Mouse (Mus musculus) splenic B cell, adult 2 months (primary cell): ENCODE results near the gene Usf2.

Experiments
- DNase-seq: peaks from one replicate; pipeline ENCODE4 v3.0.0-alpha.2; 2011; ENCODE audit warnings: low read depth, low spot score
- H3K27me3 ChIP-seq: 2 replicates; pipeline ENCODE4 v1.6.1; 2012; ENCODE audit warnings: mild to moderate bottlenecking, low read length, moderate library complexity, mixed read lengths; ENCODE audit not compliant: control insufficient read depth, poor library complexity, insufficient read depth, severe bottlenecking
- H3K36me3 ChIP-seq: 2 replicates; pipeline ENCODE4 v1.6.1; 2012; ENCODE audit warnings: mild to moderate bottlenecking, low read length, moderate library complexity, mixed read lengths; ENCODE audit not compliant: control insufficient read depth, poor library complexity, insufficient read depth, severe bottlenecking

The Usf2 gene

GRCm38 (mm10) chr7:30914732-30915131, 41.9 kb downstream of the Usf2 start, which contains the start of gene Mag:
TSS of gene Mag (minus strand) at chr7:30914873.
- DNase-seq: no peak
- no peaks in the 10 kb centered on the region for H3K27me3 ChIP-seq
- H3K36me3 ChIP-seq: no peaks in the 10 kb centered on the region

GRCm38 (mm10) chr7:30909773-30910172, 46.8 kb downstream of the Usf2 start:
- Histone ChIP-seq H3K27me3 (no peaks in the 10 kb centered on the region), H3K36me3 (no peaks in the 10 kb centered on the region)
- DNase-seq: no peak

- Histone ChIP-seq H3K27me3 (no peaks in the 10 kb centered on the region), H3K36me3 (no peaks in the 10 kb centered on the region)
- no peak for DNase-seq
Measured at GRCm38 (mm10) chr7:30908992-30909431, 47.6 kb downstream of the Usf2 start.

GRCm38 (mm10) chr7:30908277-30908991, 48.2 kb downstream of the Usf2 start:
- Histone ChIP-seq H3K27me3 (no peaks in the 10 kb centered on the region), H3K36me3 (no peaks in the 10 kb centered on the region)
- no peak for DNase-seq

DNA sequence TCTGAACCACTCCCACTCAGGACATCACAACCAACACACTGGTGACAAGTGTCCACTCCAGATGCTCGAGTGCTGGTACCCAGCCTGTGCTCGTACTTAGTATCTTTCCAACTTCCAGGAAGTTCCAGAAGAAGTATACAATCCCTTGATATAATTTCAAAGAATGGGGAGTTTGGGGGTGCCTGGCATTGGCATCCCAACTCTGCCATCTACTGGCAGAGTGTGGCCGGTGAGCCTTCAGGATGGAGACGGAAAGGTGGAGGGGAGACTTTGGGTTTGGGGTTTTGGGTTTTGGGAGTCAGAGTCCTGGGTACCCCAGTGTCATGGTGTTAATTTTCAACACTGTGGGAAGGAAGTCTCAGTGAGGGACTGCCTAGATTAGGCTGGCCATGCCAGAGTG, 52.6 kb downstream of the Usf2 start:
- no peaks in the 10 kb centered on the region for H3K27me3 ChIP-seq
- DNase-seq: peak; percentile 73
- no peaks in the 10 kb centered on the region for H3K36me3 ChIP-seq
